Mouse (Mus musculus) stomach, postnatal 0 days (tissue): ENCODE measurements around the gene Hjurp. TPM values are rescaled to one million over a fixed set of nuclear protein-coding genes. Genes with fewer than 3 reads are reported as not detected.

Experiments
- ATAC-seq: fragments of 200-750 bp; cut with Nextera tagmentation; 2 replicates; pipeline ENCODE4 v1.8.0; 2017; ENCODE audit not compliant: low FRiP score, low TSS enrichment
- DNase-seq: peaks from one replicate; pipeline ENCODE4 v3.0.0-alpha.2; 2016; ENCODE audit warnings: low spot score
- H3K27ac ChIP-seq: fragments of 300-500 bp; sonication (generic); replicated peaks from 2 replicates; pipeline ENCODE4 v1.5.1; 2014; ENCODE audit warnings: mild to moderate bottlenecking, control low read depth
- H3K27me3 ChIP-seq: fragments of 300-500 bp; sonication (generic); 2 replicates; pipeline ENCODE4 v1.6.1; 2014; ENCODE audit warnings: low read length; ENCODE audit not compliant: control insufficient read depth, insufficient read depth
- H3K36me3 ChIP-seq: fragments of 300-500 bp; sonication (generic); 2 replicates; pipeline ENCODE4 v1.6.1; 2014; ENCODE audit warnings: low read length, mixed read lengths; ENCODE audit not compliant: control insufficient read depth, insufficient read depth
- H3K4me1 ChIP-seq: fragments of 300-500 bp; sonication (generic); replicated peaks from 2 replicates; pipeline ENCODE4 v1.6.1; 2014; ENCODE audit warnings: antibody characterized with exemption; ENCODE audit not compliant: control insufficient read depth, insufficient read depth
- H3K4me2 ChIP-seq: fragments of 300-500 bp; sonication (generic); replicated peaks from 2 replicates; pipeline ENCODE4 v1.6.1; 2014; ENCODE audit warnings: low read depth, mild to moderate bottlenecking, control low read depth, moderate library complexity
- H3K4me3 ChIP-seq: fragments of 300-500 bp; sonication (generic); 2 replicates; pipeline ENCODE4 v1.5.1; 2014; ENCODE audit warnings: low read depth, low read length, control low read depth
- H3K9ac ChIP-seq: fragments of 300-500 bp; sonication (generic); 2 replicates; pipeline ENCODE4 v1.6.1; 2014; ENCODE audit warnings: mild to moderate bottlenecking, low read length, control low read depth, mixed read lengths
- H3K9me3 ChIP-seq: fragments of 300-500 bp; sonication (generic); 2 replicates; pipeline ENCODE4 v1.6.1; 2016; ENCODE audit warnings: low read length; ENCODE audit not compliant: control insufficient read depth
- CTCF ChIP-seq: IDR thresholded peaks from 2 replicates; pipeline ENCODE4 v1.5.1; 2016; ENCODE audit warnings: antibody characterized with exemption, low read depth, mild to moderate bottlenecking, moderate library complexity
- EP300 ChIP-seq: optimal IDR thresholded peaks from 2 replicates; pipeline ENCODE3; 2016; ENCODE audit warnings: antibody characterized with exemption
- WGBS: fragments of 180-500 bp; shearing (Covaris S2); extraction: QIAGEN DNeasy Blood & Tissue Kit; methylation state at CpG from one replicate; pipeline ENCODE4 v1.1.7; 2014; 5-methylcytosine and 5-hydroxymethylcytosine counted together
- polyA plus RNA-seq: library from polyadenylated mRNA; unstranded; fragments of >200 nt; fragmentation: Nextera tagmentation; extraction: Ambion mirVana; gene quantifications from 2 replicates; pipeline ENCODE4 v1.2.1, GENCODE M21; 2015

Gene Hjurp
- polyA plus RNA-seq, 1 experiment from 2014 or later, result 34.1 TPM

DNA sequence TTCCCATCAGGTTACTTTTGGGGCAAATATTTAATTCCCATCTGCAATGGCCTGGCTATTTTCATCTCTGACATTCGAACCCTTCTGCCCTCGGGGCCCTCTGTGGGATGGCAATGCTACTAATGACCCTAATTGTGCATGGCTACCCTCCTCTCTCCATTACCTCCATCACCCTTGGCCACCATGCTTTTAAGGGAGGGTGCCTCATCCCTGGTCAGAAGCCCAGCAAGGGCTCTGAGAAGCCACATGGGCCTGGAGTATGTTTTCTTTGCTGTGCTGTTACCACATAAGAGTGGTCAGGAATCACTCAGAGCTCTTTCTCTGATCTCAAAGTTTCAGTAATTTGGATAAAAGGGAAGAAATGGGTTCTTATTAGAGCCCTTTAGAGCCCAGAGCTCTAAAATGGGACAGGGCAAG, 22.1 kb upstream of the Hjurp start:
- ATAC-seq (no peak), DNase-seq (peak; percentile 21)
- Histone ChIP-seq H3K9ac (no peak overlapping the region), H3K36me3 (no peaks in the 10 kb centered on the region), H3K4me1 (no peaks in the 10 kb centered on the region), H3K9me3 (peaks cover 23% of the 10 kb centered on the region), H3K27ac (no peak overlapping the region), H3K4me2 (no peak overlapping the region), H3K27me3 (no peaks in the 10 kb centered on the region), H3K4me3 (no peak overlapping the region)
- WGBS, result 79% methylated on average over 2 of the region's 2 CpGs
- no peak for TF ChIP-seq CTCF
- no peak for TF ChIP-seq EP300

- 58% methylated on average over 4 of the region's 4 CpGs for WGBS
- H3K27me3 ChIP-seq, result no peaks in the 10 kb centered on the region
- no peaks in the 10 kb centered on the region for H3K36me3 ChIP-seq
- no peaks in the 10 kb centered on the region for H3K4me1 ChIP-seq
- TF ChIP-seq EP300 (no peak), CTCF (no peak)
- H3K27ac ChIP-seq, result no peak overlapping the region
- no peak overlapping the region for H3K4me2 ChIP-seq
- H3K9ac ChIP-seq, result no peak overlapping the region
- DNase-seq (peak; percentile 19), ATAC-seq (no peak)
- H3K4me3 ChIP-seq, result no peak overlapping the region
- H3K9me3 ChIP-seq, result peaks cover 23% of the 10 kb centered on the region
Measured at GRCm38 (mm10) chr1:88298686-88299528, 21.5 kb upstream of the Hjurp start.

DNA sequence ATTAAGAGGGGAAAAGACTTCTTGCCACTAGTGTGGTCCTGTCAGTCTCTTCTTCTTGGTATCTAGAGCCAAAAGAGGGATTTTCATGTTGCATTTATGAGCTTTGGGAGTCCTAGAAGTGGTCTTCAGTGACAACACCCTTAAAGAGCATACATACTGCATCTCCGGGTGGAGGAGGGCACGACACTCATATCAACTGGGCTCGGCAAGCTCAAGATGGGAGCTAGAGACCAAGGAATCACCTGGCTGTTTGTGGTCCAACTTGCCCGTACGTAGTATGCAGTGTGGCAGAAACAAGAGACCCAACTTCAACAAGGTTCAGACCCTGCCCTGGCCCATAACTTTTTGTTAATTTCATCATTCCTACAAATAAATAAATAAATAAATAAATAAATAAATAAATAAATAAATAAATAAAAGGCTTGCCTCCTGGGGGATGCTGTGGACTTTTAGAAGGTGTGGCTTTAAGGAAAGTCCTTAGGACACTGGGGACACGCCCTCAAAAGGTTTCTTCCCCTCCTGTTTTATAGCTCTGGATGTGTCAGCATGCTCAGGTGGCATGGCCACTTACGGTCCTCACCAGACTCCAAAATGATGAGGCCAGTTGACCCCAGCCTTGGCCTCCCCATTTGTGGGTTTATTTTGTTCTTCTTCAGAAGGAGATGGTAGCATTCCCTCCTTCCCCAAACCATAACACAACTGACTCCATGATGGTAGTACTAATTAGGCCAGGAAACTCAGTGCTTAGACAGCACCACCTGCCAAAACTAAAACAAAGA, 20.2 kb upstream of the Hjurp start:
- H3K27me3 ChIP-seq, result no peaks in the 10 kb centered on the region
- H3K4me3 ChIP-seq, result no peak overlapping the region
- peak; percentile 34 for DNase-seq
- H3K4me1 ChIP-seq, result no peaks in the 10 kb centered on the region
- ATAC-seq, result no peak
- no peak for TF ChIP-seq CTCF
- no peak for TF ChIP-seq EP300
- H3K27ac ChIP-seq, result no peak overlapping the region
- H3K36me3 ChIP-seq, result no peaks in the 10 kb centered on the region
- peaks cover 23% of the 10 kb centered on the region for H3K9me3 ChIP-seq
- 65% methylated on average over 7 of the region's 7 CpGs for WGBS
- no peak overlapping the region for H3K9ac ChIP-seq
- H3K4me2 ChIP-seq, result no peak overlapping the region

- Histone ChIP-seq H3K36me3 (no peaks in the 10 kb centered on the region), H3K27me3 (no peaks in the 10 kb centered on the region), H3K4me1 (no peaks in the 10 kb centered on the region), H3K27ac (no peak overlapping the region), H3K9ac (no peak overlapping the region), H3K9me3 (peaks cover 29% of the 10 kb centered on the region), H3K4me2 (no peak overlapping the region), H3K4me3 (no peak overlapping the region)
- 73% methylated on average over 4 of the region's 4 CpGs for WGBS
- peak; percentile 18; the same call in 1 of the 2 replicates for ATAC-seq
- no peak for TF ChIP-seq CTCF
- no peak for TF ChIP-seq EP300
- peak; percentile 25 for DNase-seq
Measured at GRCm38 (mm10) chr1:88296171-88296920, 18.9 kb upstream of the Hjurp start.

DNA sequence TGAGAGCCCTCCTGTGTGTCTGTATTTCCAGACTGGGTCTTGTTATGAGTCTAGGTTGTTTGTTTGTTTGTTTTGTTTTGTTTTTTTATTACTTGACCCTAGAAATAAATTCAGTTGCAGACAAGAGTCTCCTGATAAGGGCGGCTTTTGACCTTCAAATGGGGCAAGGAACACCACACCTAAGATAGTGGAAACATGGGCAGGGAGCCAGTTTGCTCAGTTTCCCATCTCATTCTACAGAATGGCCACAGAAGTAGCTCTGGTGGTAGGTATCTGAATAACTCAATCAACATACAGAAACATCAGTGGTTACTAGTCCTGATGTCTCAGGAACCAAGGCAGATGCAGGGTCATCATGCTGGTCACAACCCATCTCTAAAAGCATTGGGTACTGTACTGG, 17.2 kb upstream of the Hjurp start:
- WGBS, result 18% methylated on average over 1 of the region's 1 CpGs
- Histone ChIP-seq H3K9ac (no peak overlapping the region), H3K4me3 (no peak overlapping the region), H3K27me3 (no peaks in the 10 kb centered on the region), H3K4me1 (no peaks in the 10 kb centered on the region), H3K27ac (no peak overlapping the region), H3K4me2 (no peak overlapping the region), H3K36me3 (no peaks in the 10 kb centered on the region), H3K9me3 (peaks cover 29% of the 10 kb centered on the region)
- TF ChIP-seq CTCF (no peak), EP300 (no peak)
- DNase-seq (peak; percentile 17), ATAC-seq (no peak)
